Mouse (Mus musculus): ENCODE results near the gene Lcn6. TPM values are rescaled to one million over a fixed set of nuclear protein-coding genes. Genes with fewer than 3 reads are reported as not detected.
"Not testable (repeated sequence)": the region's sequence is repeated elsewhere in the genome, so short reads cannot be mapped to it uniquely, and the experiment has no call there.

Lcn6 gene
- polyA plus RNA-seq, 1 experiment from 2014 or later: not detected

DNA sequence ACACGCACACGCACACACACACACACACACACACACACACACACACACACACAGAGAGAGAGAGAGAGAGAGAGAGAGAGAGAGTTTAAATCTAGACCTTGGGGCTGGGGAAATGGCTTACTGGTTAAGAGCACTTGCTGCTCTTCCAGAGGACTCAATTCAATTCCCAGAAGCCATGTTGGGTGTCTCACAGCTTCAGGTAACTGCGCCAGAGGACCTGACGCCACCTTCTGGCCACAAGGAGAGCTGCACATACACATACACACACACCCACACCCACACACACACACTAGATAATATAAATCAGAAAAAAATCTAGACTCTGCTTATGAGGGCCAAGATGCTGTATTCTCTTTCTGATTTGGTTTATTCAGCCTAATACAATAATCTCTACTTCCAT, 10.4 kb downstream of the Lcn6 start:
- WGBS: 70% methylated on average over 3 of the region's 4 CpGs
- Histone ChIP-seq H3K9ac (replicated peaks; ENCODE audit: low read depth, low read length) (no peak overlapping the region), H3K4me1 (ENCODE audit: control insufficient read depth, insufficient read depth, low read length) (no peaks in the 10 kb centered on the region), H3K36me3 (ENCODE audit: control insufficient read depth, insufficient read depth, low read length) (no peaks in the 10 kb centered on the region), H3K9me3 (ENCODE audit: control insufficient read depth, low read length) (no peaks in the 10 kb centered on the region), H3K27me3 (ENCODE audit: control insufficient read depth, insufficient read depth, low read length) (no peaks in the 10 kb centered on the region), H3K27ac (ENCODE audit: low read depth, low read length) (no peak overlapping the region), H3K4me2 (ENCODE audit: low read depth, low read length) (no peak overlapping the region), H3K4me3 (ENCODE audit: low read depth, low read length) (no peak overlapping the region)
- ATAC-seq (ENCODE audit: low read depth): no peak

DNA sequence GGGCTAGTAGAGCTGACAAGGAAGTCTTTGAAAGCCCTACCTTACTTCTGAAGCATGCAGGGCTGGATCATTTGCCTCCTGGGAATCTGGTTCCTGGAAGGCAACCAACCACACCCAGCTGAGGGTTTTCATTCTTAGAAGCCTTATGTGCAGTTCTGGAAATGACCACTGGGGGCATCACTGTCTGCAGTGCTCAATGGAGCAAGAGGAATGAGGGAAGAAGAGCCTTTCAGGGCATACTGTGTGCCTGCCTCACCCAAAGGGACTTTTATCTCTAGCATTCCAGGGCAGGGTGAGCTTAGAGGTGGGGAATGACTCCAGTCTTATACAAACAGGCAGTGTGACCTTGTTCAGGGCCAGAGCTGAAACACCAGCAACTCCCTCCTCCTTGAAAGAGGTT, 18.0 kb downstream of the Lcn6 start:
- Histone ChIP-seq H3K9ac (replicated peaks; ENCODE audit: low read depth, low read length) (no peak overlapping the region), H3K4me2 (ENCODE audit: low read depth, low read length) (no peak overlapping the region), H3K9me3 (ENCODE audit: control insufficient read depth, low read length) (no peaks in the 10 kb centered on the region), H3K4me1 (ENCODE audit: control insufficient read depth, insufficient read depth, low read length) (no peaks in the 10 kb centered on the region), H3K4me3 (ENCODE audit: low read depth, low read length) (no peak overlapping the region), H3K27me3 (ENCODE audit: control insufficient read depth, insufficient read depth, low read length) (no peaks in the 10 kb centered on the region), H3K27ac (ENCODE audit: low read depth, low read length) (no peak overlapping the region), H3K36me3 (ENCODE audit: control insufficient read depth, insufficient read depth, low read length) (no peaks in the 10 kb centered on the region)
- ATAC-seq (ENCODE audit: low read depth): no peak

DNA sequence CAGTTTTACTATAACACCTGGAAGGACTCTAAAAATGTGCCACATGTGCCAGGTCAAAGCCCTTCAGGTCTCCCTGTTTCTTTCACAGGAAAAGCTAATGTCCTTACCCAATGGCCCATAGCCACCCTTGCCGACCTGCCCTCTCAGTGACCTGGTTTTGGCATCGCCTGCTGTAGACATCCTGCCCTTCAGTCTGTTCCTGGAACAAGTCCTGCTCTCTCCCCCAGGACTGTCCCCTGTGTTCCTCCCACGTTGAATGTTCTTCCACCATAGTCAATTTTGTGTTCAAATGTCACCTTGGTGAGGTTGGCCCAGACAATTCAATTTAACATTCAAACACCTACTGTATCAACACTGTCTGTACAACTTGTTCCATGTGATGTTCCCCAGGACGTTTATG, 20.4 kb downstream of the Lcn6 start:
- no peaks in the 10 kb centered on the region for H3K27me3 ChIP-seq (ENCODE audit: control insufficient read depth, insufficient read depth, low read length)
- no peak for ATAC-seq (ENCODE audit: low read depth)
- no peak overlapping the region for H3K9ac ChIP-seq (replicated peaks; ENCODE audit: low read depth, low read length)
- H3K4me2 ChIP-seq (ENCODE audit: low read depth, low read length): no peak overlapping the region
- no peaks in the 10 kb centered on the region for H3K9me3 ChIP-seq (ENCODE audit: control insufficient read depth, low read length)
- H3K27ac ChIP-seq (ENCODE audit: low read depth, low read length): no peak overlapping the region
- 68% methylated on average over 4 of the region's 4 CpGs for WGBS
- no peaks in the 10 kb centered on the region for H3K36me3 ChIP-seq (ENCODE audit: control insufficient read depth, insufficient read depth, low read length)
- no peaks in the 10 kb centered on the region for H3K4me1 ChIP-seq (ENCODE audit: control insufficient read depth, insufficient read depth, low read length)
- no peak overlapping the region for H3K4me3 ChIP-seq (ENCODE audit: low read depth, low read length)

DNA sequence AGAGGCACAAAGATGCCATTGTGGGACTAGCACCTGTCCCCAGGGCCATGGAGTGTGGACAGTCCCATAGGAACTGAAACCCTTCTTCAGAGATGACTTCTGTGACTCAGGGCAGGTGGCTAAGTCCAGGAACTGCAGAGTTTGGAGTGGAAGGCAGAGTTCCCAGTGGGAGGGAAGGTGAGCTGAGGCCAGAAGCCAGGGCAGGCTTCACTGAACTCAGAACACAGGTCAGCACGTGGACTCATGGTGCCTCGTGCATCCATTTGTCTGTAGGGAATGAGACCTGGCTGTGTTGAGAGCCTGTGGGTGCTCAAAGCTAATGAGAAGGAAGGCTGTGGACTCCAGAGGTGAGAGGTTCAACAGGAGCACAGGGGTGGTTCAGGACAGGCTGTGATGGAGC, 22.1 kb downstream of the Lcn6 start:
- H3K9me3 ChIP-seq (ENCODE audit: control insufficient read depth, low read length): no peaks in the 10 kb centered on the region
- WGBS: 98% methylated on average over 2 of the region's 2 CpGs
- H3K27ac ChIP-seq (ENCODE audit: low read depth, low read length): no peak overlapping the region
- H3K36me3 ChIP-seq (ENCODE audit: control insufficient read depth, insufficient read depth, low read length): no peaks in the 10 kb centered on the region
- no peak overlapping the region for H3K4me3 ChIP-seq (ENCODE audit: low read depth, low read length)
- H3K27me3 ChIP-seq (ENCODE audit: control insufficient read depth, insufficient read depth, low read length): no peaks in the 10 kb centered on the region
- ATAC-seq (ENCODE audit: low read depth): no peak
- no peaks in the 10 kb centered on the region for H3K4me1 ChIP-seq (ENCODE audit: control insufficient read depth, insufficient read depth, low read length)
- H3K4me2 ChIP-seq (ENCODE audit: low read depth, low read length): no peak overlapping the region
- no peak overlapping the region for H3K9ac ChIP-seq (replicated peaks; ENCODE audit: low read depth, low read length)

DNA sequence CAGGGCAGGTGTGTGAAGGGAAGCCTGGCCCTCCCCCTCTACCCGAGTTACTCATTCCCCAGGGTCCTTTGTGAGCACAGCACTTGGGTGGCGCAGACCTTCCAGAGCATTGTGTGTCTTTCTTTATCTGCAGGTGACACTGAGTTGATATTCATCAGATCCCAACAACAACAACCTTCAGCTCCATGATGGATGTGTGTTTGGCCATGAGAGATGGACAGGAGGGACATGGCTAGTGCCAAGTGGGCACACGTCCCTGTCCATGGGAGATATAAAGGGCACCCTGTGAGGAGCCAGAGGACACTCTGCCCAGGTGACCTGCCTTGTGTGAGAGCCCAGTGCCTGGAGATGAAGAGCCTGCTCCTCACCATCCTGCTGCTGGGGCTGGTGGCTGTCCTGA, 23.2 kb downstream of the Lcn6 start, which contains the start of gene Obp2a:
Obp2a (plus strand) TSS at position 301 of the 400 bp plus-strand sequence.
- not testable (repeated sequence) for ATAC-seq (ENCODE audit: low read depth); H3K9ac ChIP-seq (replicated peaks; ENCODE audit: low read depth, low read length); H3K4me2 ChIP-seq (ENCODE audit: low read depth, low read length); H3K4me3 ChIP-seq (ENCODE audit: low read depth, low read length); H3K27me3 ChIP-seq (ENCODE audit: control insufficient read depth, insufficient read depth, low read length); H3K36me3 ChIP-seq (ENCODE audit: control insufficient read depth, insufficient read depth, low read length); H3K4me1 ChIP-seq (ENCODE audit: control insufficient read depth, insufficient read depth, low read length); H3K9me3 ChIP-seq (ENCODE audit: control insufficient read depth, low read length); H3K27ac ChIP-seq (ENCODE audit: low read depth, low read length)
- 96% methylated on average over 3 of the region's 3 CpGs for WGBS

DNA sequence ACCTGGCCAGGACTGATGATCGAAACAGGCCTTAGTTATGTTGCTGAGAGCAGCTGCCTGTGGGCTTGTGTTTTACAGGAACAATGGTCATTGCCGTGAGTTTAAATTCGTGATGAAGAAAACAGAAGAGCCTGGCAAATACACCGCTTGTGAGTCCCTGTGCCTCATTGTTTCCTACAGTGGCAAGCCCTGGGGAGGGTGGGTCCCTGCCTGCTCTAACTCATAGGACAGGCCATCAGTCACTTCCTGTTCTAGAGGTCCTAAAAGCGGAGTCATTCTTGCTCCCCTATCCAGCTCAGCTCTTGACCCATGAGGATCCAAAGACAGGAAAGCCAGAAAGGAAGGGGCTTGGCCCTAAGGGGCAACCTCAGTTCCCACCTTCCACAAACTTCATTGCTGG, 24.4 kb downstream of the Lcn6 start:
- no peaks in the 10 kb centered on the region for H3K36me3 ChIP-seq (ENCODE audit: control insufficient read depth, insufficient read depth, low read length)
- no peaks in the 10 kb centered on the region for H3K27me3 ChIP-seq (ENCODE audit: control insufficient read depth, insufficient read depth, low read length)
- H3K9ac ChIP-seq (replicated peaks; ENCODE audit: low read depth, low read length): no peak overlapping the region
- no peaks in the 10 kb centered on the region for H3K9me3 ChIP-seq (ENCODE audit: control insufficient read depth, low read length)
- ATAC-seq (ENCODE audit: low read depth): no peak
- no peak overlapping the region for H3K4me3 ChIP-seq (ENCODE audit: low read depth, low read length)
- 78% methylated on average over 5 of the region's 5 CpGs for WGBS
- no peak overlapping the region for H3K4me2 ChIP-seq (ENCODE audit: low read depth, low read length)
- H3K4me1 ChIP-seq (ENCODE audit: control insufficient read depth, insufficient read depth, low read length): no peaks in the 10 kb centered on the region
- no peak overlapping the region for H3K27ac ChIP-seq (ENCODE audit: low read depth, low read length)

DNA sequence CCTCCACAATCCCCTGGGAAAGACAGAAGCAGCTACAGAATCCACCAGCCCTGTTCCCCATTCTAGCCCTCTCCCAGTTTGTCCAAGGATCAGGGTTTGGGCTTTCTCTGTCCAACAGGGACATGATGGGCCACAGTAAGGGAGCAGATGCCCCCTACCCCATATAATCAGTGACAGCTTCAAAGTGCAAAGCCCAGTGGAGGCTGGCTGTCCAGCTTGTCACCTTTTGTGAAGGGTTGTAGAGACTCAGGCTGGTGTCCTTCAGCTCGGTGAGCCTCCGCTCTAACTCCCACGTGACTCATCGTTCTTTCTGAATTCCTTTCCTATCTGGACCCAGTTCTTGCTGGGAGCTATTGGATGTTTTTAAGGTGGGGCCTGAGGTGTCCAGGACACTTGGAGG, 27.1 kb downstream of the Lcn6 start:
- no peak for ATAC-seq (ENCODE audit: low read depth)
- H3K27me3 ChIP-seq (ENCODE audit: control insufficient read depth, insufficient read depth, low read length): no peaks in the 10 kb centered on the region

DNA sequence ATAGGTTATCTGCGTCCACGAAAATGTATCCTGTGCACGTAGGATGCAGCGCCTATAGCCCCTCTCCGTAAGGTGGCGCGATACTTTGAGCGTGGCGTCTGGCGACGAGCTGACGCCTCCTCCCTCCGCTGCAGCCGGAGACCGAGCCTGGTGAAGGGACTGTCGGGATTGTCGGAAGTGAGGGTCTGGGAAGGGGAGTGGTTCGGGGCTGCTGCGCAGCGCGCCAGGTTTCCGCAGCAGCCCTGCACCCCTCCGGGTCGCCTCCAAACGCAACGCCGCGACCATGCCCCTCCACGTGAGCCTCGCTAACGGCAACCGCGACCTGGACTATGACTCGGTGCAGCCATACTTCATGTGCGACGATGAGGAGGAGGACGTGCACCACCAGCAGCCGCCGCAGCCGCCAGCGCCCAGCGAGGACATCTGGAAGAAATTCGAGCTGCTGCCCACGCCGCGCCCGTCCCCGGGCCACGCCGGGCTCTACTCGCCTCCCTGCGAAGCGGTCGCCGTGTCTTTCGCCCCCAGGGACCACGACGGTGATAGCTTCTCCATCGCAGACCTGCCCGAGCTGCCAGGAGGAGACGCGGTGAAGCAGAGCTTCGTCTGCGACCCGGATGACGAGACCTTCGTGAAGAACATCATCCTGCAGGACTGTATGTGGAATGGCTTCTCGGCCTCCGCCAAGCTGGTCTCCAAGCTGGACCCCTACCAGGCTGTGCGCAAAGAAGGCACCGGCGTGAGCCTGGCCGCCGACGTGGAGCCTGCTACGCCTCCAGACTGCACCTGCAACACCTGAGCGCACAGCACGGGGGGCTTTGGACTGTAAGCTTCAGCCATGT, 30.3 kb downstream of the Lcn6 start, which contains the start of gene Bmyc:
Bmyc (plus strand) TSS at position 97 of the 839 bp plus-strand sequence.
- under 1% methylated on average over 78 of the region's 78 CpGs for WGBS
- peak; percentile 96 for ATAC-seq (ENCODE audit: low read depth)
- H3K4me3 ChIP-seq (ENCODE audit: low read depth, low read length): peak within 1 kb of the TSS; percentile 76

More for the DNA sequence above, 27.1 kb downstream of the Lcn6 start:
- H3K27ac ChIP-seq (ENCODE audit: low read depth, low read length): no peak overlapping the region
- H3K36me3 ChIP-seq (ENCODE audit: control insufficient read depth, insufficient read depth, low read length): no peaks in the 10 kb centered on the region
- H3K4me3 ChIP-seq (ENCODE audit: low read depth, low read length): no peak overlapping the region
- H3K4me1 ChIP-seq (ENCODE audit: control insufficient read depth, insufficient read depth, low read length): peaks cover 9% of the 10 kb centered on the region
- no peak overlapping the region for H3K9ac ChIP-seq (replicated peaks; ENCODE audit: low read depth, low read length)
- no peaks in the 10 kb centered on the region for H3K9me3 ChIP-seq (ENCODE audit: control insufficient read depth, low read length)
- 93% methylated on average over 4 of the region's 4 CpGs for WGBS
- H3K4me2 ChIP-seq (ENCODE audit: low read depth, low read length): no peak overlapping the region

DNA sequence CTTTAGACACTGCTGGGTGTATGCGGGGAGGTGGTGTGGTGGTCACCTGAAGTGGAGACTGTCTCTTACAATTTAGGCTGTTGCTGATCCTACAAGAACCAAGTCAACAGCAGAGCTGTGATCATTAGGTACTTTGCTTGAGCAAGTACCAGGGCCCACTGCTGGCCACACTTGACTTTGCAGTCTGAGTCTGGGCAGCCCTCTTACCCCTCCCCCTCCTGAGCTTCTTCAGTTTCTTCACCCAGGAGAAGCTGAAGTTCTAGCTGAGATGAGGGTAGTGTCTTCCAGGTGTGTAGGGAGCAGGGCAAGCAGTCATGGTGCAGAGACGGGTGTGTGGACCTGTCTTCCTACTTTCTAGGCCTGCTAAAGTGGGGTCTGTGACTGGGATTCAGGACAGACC, 31.5 kb downstream of the Lcn6 start:
- WGBS: 76% methylated on average over 2 of the region's 2 CpGs
- ATAC-seq (ENCODE audit: low read depth): no peak
- Histone ChIP-seq H3K4me3 (ENCODE audit: low read depth, low read length) (peak overlapping the region; percentile 9; the same call in 1 of the 2 replicates), H3K9ac (replicated peaks; ENCODE audit: low read depth, low read length) (no peak overlapping the region), H3K27me3 (ENCODE audit: control insufficient read depth, insufficient read depth, low read length) (no peaks in the 10 kb centered on the region), H3K36me3 (ENCODE audit: control insufficient read depth, insufficient read depth, low read length) (no peaks in the 10 kb centered on the region), H3K4me1 (ENCODE audit: control insufficient read depth, insufficient read depth, low read length) (peaks cover 13% of the 10 kb centered on the region), H3K4me2 (ENCODE audit: low read depth, low read length) (peak overlapping the region; percentile 44), H3K27ac (ENCODE audit: low read depth, low read length) (no peak overlapping the region), H3K9me3 (ENCODE audit: control insufficient read depth, low read length) (no peaks in the 10 kb centered on the region)

More for the DNA sequence above, 30.3 kb downstream of the Lcn6 start, which contains the start of gene Bmyc:
- Histone ChIP-seq H3K4me1 (ENCODE audit: control insufficient read depth, insufficient read depth, low read length) (peaks cover 13% of the 10 kb centered on the region), H3K9me3 (ENCODE audit: control insufficient read depth, low read length) (no peaks in the 10 kb centered on the region), H3K4me2 (ENCODE audit: low read depth, low read length) (peak within 1 kb of the TSS; percentile 79), H3K27me3 (ENCODE audit: control insufficient read depth, insufficient read depth, low read length) (no peaks in the 10 kb centered on the region), H3K9ac (replicated peaks; ENCODE audit: low read depth, low read length) (peak within 1 kb of the TSS; percentile 88), H3K27ac (ENCODE audit: low read depth, low read length) (peak within 1 kb of the TSS; percentile 85), H3K36me3 (ENCODE audit: control insufficient read depth, insufficient read depth, low read length) (no peaks in the 10 kb centered on the region)
